Mouse (Mus musculus): Measurements from ENCODE around the gene Fam171a2. TPM values are rescaled to one million over a fixed set of nuclear protein-coding genes. Genes with fewer than 3 reads are reported as not detected.

Gene Fam171a2
- polyA plus RNA-seq, 1 experiment = 22.8 TPM

DNA sequence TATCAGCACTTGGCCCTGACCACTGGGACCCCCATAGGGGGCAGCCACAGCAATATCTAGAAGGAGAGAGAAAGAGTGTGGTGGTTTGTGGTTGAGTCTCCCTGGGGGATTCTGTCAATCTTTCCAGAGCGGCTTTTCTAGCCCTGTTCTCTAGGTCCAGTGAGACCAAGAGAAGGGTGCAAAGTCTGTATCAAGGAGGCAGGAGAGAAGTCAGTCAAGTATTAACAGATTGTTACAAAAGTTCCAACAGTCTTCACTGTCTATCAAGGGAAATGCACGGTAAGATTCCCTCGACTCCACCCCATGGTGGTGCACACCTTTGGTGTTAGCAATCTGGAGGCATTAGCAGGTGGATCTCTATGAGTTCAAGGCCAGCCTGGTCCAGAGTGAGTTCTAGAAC lies 14.3 kb upstream of the Fam171a2 start:
- Histone ChIP-seq H3K4me1 (ENCODE audit: control insufficient read depth, insufficient read depth, low read length) (no peaks in the 10 kb centered on the region), H3K4me3 (replicated peaks; ENCODE audit: extremely low read depth, low read depth, low read length) (no peak overlapping the region)
- no peak for TF ChIP-seq POLR2A (IDR thresholded peaks at IDR 0.05; ENCODE audit: borderline replicate concordance, extremely low read depth, low read depth, low read length)
- TF ChIP-seq CTCF (IDR thresholded peaks at IDR 0.05; ENCODE audit: insufficient read depth, low read length) = no peak
- 75% methylated on average over 3 of the region's 3 CpGs for WGBS
- DNase-seq = no peak

DNA sequence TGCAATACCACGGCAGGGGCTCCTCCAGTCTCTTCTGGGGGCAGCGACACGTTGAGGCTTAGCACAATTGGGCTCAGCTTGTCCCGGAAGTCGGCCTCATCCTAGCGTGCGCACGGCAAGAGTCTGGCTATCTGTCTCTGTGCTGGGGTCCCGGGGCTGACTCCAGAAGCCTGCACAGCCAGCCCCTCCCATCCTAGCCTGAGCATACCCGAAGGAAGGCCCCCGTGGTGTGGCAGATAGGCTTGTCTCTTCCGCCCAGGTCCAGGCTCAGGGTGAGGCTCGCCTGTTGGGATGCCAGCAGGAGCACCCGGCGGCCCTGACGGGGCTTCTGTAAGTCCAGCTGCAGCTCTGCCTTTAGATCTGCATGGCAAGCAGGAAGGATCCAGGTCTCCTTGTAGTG lies 13.1 kb upstream of the Fam171a2 start:
- no peak for TF ChIP-seq CTCF (IDR thresholded peaks at IDR 0.05; ENCODE audit: insufficient read depth, low read length)
- TF ChIP-seq POLR2A (IDR thresholded peaks at IDR 0.05; ENCODE audit: borderline replicate concordance, extremely low read depth, low read depth, low read length) = no peak
- DNase-seq = no peak
- WGBS = 64% methylated on average over 16 of the region's 16 CpGs
- H3K4me1 ChIP-seq (ENCODE audit: control insufficient read depth, insufficient read depth, low read length) = peaks cover 4% of the 10 kb centered on the region
- H3K4me3 ChIP-seq (replicated peaks; ENCODE audit: extremely low read depth, low read depth, low read length) = no peak overlapping the region

DNA sequence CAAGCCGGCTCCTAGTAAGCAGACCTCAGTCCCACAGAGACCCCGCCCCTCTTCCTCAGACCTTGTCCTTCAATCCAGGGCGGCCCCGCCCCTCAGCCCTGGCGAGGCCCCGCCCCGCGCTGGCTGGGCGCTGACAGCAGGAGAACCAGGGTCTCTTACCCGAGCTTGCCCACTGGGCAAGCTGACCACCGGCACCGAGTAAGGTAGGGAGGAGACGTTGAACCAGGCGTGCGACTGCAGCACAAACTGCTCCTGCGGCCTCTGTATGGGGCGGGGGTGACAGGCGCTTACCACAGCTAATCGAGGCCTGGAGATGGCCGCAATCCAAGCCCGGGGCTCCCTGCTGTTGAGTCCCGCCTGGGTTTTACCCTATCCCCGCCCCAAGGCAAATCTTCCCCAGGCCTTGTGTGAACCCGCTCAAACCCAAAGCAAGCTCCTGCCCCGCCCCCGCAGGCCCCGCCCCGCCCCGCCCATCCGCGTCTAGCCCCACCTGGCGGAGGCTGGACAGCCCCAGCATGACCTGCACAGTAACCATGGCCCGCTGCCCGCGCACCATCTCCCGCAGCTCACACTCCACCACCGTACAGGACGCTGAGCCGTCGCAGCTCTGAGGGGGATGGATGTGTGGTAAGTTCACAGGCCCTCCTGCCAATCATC lies 8.4 kb upstream of the Fam171a2 start:
- no peak for TF ChIP-seq POLR2A (IDR thresholded peaks at IDR 0.05; ENCODE audit: borderline replicate concordance, extremely low read depth, low read depth, low read length)
- peak; percentile 69 for DNase-seq
- Histone ChIP-seq H3K4me3 (replicated peaks; ENCODE audit: extremely low read depth, low read depth, low read length) (peak overlapping the region; percentile 54), H3K4me1 (ENCODE audit: control insufficient read depth, insufficient read depth, low read length) (peaks cover 7% of the 10 kb centered on the region)
- under 1% methylated on average over 40 of the region's 40 CpGs for WGBS

DNA sequence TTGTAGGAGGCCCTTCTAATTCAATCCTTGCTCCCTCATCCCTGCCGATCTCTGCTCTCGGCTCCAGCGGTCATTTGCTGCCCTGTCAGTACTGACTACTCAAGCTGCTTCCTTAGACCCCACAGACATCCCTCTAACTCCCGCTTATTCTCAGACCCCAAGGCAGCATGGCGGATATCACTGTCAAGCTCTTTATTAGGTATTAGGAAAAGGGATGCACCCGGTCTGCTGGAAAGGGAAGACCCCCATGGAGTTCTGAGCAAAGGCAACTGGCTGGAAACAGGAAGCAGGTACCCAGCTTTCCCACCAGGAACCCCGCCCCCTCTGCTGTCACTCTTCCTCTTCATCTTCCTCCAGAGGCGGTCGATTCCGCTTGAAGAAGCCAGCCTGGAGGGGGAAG lies 5.6 kb upstream of the Fam171a2 start:
- TF ChIP-seq POLR2A (IDR thresholded peaks at IDR 0.05; ENCODE audit: borderline replicate concordance, extremely low read depth, low read depth, low read length) (no peak), CTCF (IDR thresholded peaks at IDR 0.05; ENCODE audit: insufficient read depth, low read length) (no peak)
- no peak for DNase-seq
- peaks cover 7% of the 10 kb centered on the region for H3K4me1 ChIP-seq (ENCODE audit: control insufficient read depth, insufficient read depth, low read length)
- 30% methylated on average over 10 of the region's 10 CpGs for WGBS
- no peak overlapping the region for H3K4me3 ChIP-seq (replicated peaks; ENCODE audit: extremely low read depth, low read depth, low read length)

DNA sequence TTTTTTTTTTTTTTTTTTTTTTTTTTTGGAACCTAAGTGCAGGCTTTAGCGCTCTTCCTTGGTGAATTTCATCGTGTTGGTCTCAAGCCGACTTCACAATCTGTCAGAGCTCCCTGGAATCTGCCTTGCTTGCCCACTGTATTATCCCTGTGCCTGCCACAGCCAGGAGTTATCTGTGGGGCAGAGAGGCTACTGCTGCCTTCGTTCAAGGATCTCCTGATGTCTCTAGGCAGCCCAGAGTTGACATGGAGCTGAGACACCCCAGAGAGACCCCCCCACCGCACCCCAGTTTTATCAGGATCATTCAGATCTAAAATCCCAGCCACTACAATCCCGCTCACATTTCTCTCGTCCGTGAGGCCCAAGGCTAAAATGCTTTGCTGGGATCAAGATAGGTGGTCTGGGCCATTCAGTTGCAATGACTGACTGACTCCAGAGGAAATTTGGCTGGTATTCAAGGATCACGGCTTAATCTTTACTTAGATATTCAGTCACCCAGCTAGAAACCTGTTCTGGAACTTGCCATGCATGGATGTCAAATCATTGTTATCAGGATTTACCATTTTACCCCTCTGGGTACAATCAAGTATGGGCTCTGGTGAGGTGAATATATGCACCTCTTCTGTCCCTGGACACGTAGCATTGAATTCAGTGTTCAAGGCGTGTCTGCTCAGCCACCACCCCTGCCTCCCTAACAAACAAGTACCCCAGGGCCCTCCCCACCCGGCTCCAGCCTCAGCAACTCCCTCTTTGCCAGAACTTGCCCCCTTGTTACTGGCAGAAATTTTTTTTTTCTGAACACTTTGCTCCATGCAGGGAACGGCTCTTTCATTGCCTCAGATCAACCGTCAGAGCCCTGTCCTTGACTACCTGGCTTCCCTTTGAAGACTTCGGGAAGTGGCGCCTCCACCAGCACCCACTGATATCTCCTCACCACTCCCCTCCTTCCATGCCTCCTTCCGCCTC lies 1.8 kb upstream of the Fam171a2 start:
- DNase-seq = no peak
- Histone ChIP-seq H3K4me1 (ENCODE audit: control insufficient read depth, insufficient read depth, low read length) (peaks cover 11% of the 10 kb centered on the region), H3K4me3 (replicated peaks; ENCODE audit: extremely low read depth, low read depth, low read length) (no peak overlapping the region)
- TF ChIP-seq CTCF (IDR thresholded peaks at IDR 0.05; ENCODE audit: insufficient read depth, low read length) (no peak), POLR2A (IDR thresholded peaks at IDR 0.05; ENCODE audit: borderline replicate concordance, extremely low read depth, low read depth, low read length) (no peak)
- 63% methylated on average over 17 of the region's 17 CpGs for WGBS

DNA sequence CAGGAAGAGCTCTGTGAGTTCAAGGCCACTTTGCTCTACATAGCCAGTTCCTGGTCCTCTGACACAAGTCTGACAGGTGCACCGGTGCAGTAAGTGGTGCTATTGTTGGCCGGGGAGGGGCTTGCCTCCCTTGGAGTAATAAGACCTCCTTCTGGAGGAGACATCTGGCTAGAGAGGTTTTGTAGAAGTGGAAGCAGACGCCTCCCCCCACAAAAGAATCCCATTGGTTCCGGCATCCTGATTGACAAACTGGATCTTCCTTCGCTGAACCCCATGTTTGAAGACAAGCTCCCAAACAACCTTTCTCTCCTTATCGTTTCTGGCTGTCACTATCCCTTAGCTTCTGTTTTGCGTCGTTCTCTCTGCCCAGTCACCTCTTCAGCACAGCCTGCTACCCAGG lies 845 bp upstream of the Fam171a2 start:
- WGBS = 24% methylated on average over 8 of the region's 8 CpGs
- TF ChIP-seq CTCF (IDR thresholded peaks at IDR 0.05; ENCODE audit: insufficient read depth, low read length) (no peak), POLR2A (IDR thresholded peaks at IDR 0.05; ENCODE audit: borderline replicate concordance, extremely low read depth, low read depth, low read length) (no peak)
- peaks cover 11% of the 10 kb centered on the region for H3K4me1 ChIP-seq (ENCODE audit: control insufficient read depth, insufficient read depth, low read length)

DNA sequence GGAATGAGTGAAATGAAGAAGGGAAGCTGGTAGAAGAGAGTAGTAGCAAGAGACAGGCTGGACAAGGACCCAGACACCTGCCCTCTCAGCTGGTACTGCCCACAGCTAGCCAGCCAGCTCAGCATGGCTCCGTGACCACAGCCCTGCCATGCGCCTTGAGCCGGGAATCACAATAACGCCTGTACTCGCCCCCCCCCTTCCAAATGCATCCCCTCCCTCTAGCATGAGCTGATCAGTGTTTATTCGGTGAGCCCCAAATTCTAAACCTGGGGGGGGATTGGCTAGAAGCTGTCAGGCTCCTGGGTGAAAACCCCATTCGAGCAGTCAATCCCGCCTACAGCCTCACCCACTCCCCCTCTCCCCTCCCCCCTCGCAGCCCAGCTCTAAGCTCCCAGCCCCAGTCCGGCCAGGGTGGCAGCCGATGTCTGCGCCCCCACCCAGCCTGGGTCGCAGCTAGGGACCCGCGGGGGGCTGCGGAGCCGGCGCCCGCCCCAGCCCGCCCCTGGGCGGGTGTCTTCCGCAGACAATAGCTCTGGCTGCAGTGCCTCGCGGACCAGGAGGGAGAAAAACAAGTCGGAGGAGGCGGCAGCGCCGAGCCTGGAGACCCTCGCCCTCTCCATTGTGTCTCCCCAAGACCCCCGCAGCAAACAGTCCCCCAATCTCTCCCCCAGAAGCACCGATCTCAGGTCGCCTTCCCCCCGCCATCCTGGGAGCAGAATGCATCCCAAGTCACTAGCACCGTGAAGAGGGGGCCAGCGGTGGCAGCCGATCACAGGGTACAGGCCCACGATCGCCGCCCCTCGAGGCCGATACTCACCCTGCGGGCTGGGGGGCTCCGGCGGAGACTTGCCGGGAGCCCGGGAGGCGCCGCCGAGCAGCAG lies 661 bp downstream of the Fam171a2 start:
- WGBS = under 1% methylated on average over 48 of the region's 49 CpGs
- TF ChIP-seq CTCF (IDR thresholded peaks at IDR 0.05; ENCODE audit: insufficient read depth, low read length) = no peak
- TF ChIP-seq POLR2A (IDR thresholded peaks at IDR 0.05; ENCODE audit: borderline replicate concordance, extremely low read depth, low read depth, low read length) = no peak
- peaks cover 11% of the 10 kb centered on the region for H3K4me1 ChIP-seq (ENCODE audit: control insufficient read depth, insufficient read depth, low read length)
- peak; percentile 39 for DNase-seq
- H3K4me3 ChIP-seq (replicated peaks; ENCODE audit: extremely low read depth, low read depth, low read length) = peak overlapping the region; percentile 68

More for the DNA sequence above, 845 bp upstream of the Fam171a2 start:
- DNase-seq = no peak
- no peak overlapping the region for H3K4me3 ChIP-seq (replicated peaks; ENCODE audit: extremely low read depth, low read depth, low read length)

DNA sequence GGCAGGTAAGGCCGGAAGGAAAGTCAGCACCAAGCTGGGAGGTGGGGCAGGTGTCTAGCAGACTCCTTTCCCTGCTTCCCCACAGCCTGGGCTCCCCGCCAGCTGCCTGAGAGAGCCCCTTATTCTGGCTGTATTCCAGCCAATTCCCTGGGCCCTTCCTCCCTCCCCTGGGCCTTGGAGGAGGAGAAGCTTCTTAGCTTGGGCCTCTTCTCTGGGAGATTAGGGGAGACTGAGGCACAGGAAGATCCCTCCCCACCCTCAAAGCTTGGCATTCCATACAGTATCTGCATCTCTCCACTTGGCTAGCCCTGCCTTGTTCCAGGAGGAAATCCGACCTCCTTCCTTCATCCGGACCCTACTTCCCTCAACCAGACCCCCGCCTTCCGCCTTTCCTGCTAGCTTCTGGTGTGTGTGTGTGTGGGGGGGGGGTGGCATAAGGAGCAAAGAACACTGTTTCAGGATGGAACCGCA lies 1.6 kb downstream of the Fam171a2 start:
- no peak for DNase-seq
- H3K4me1 ChIP-seq (ENCODE audit: control insufficient read depth, insufficient read depth, low read length) = peaks cover 11% of the 10 kb centered on the region
- TF ChIP-seq CTCF (IDR thresholded peaks at IDR 0.05; ENCODE audit: insufficient read depth, low read length) (no peak), POLR2A (IDR thresholded peaks at IDR 0.05; ENCODE audit: borderline replicate concordance, extremely low read depth, low read depth, low read length) (no peak)
- WGBS = 10% methylated on average over 7 of the region's 7 CpGs
- no peak overlapping the region for H3K4me3 ChIP-seq (replicated peaks; ENCODE audit: extremely low read depth, low read depth, low read length)
